Mouse (Mus musculus): ENCODE results near the gene Prkar1b. TPM values are rescaled to one million over a fixed set of nuclear protein-coding genes. Genes with fewer than 3 reads are reported as not detected.
A peak's percentile ranks its signal among the peaks of the same experiment; 100 is the strongest.

The Prkar1b gene
- polyA plus RNA-seq, 1 experiment from 2014 or later: 50.4 TPM

DNA sequence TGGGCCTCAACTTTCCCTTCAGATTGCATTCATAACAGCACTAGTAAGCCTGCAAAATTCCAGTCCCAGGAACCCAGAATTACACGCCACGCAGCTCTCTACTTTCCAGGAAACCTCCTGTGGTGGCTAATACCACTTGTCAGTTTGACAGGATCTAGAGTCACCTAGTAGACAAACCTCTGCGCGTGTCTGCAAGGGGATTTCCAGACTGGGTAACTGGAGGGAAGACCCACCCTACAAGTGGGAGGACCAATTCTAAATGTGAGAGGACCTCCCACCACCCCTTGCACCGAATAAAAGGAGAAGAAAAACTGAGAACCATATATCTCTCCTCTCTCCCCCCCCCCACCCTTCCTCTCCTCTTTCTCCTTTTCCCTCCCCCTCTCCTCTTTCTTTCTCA, 103.2 kb downstream of the Prkar1b start:
- no peaks in the 10 kb centered on the region for H3K9me3 ChIP-seq

DNA sequence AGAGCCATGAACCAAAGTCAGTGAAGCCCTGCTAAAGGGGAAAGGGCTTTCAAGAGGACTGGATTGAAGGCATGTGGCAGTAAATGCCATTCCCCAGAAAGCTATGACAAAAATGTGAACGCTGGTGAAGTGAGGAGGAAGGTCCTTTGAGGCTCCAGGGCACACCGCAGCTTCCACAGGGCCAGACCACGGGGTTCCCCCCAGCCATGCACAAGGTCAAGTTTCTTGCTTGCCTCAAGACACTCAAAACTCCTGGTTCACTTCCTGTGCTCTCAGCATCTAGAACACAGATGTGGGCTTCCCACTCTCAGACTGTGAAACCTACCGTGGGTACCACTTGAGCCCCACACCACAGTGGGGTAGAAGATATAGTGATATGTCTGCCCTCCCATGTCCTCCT, 106.3 kb downstream of the Prkar1b start:
- H3K4me3 ChIP-seq: no peak overlapping the region
- no peaks in the 10 kb centered on the region for H3K27me3 ChIP-seq
- H3K9ac ChIP-seq (replicated peaks): no peak overlapping the region
- no peak for ATAC-seq (ENCODE audit: low FRiP score, low read depth)
- H3K27ac ChIP-seq (replicated peaks): no peak overlapping the region
- H3K4me2 ChIP-seq (replicated peaks): no peak overlapping the region
- H3K36me3 ChIP-seq: no peaks in the 10 kb centered on the region
- 84% methylated on average over 4 of the region's 4 CpGs for WGBS
- H3K4me1 ChIP-seq: no peaks in the 10 kb centered on the region
- no peaks in the 10 kb centered on the region; the same call in 1 of the 2 replicates for H3K9me3 ChIP-seq

More for the DNA sequence above, 103.2 kb downstream of the Prkar1b start:
- no peaks in the 10 kb centered on the region for H3K27me3 ChIP-seq
- 74% methylated on average over 5 of the region's 5 CpGs for WGBS
- H3K9ac ChIP-seq (replicated peaks): no peak overlapping the region
- H3K4me1 ChIP-seq: peaks cover 2% of the 10 kb centered on the region; the same call in 1 of the 2 replicates
- no peaks in the 10 kb centered on the region for H3K36me3 ChIP-seq
- ATAC-seq (ENCODE audit: low FRiP score, low read depth): no peak
- H3K27ac ChIP-seq (replicated peaks): no peak overlapping the region
- no peak overlapping the region for H3K4me3 ChIP-seq
- H3K4me2 ChIP-seq (replicated peaks): no peak overlapping the region

DNA sequence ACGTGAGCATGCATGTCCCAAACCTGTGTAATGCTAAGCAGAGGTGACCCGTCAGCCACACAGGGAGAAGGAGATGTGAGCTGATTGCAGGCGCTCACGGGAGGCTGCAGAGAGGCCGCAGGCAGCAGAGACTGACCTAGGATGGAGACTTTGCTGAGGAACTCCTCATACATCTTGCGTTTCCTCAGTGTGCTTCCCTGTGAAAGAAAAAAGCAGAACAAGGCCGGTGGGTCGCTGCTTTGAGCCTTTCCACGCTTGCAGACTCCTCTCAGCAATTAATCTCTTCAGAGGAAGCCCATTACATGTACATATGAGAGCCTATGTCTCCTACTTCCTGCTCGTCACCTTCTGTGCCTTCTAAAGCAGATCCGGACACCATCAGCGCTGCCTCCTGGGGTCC, 107.5 kb downstream of the Prkar1b start:
- Histone ChIP-seq H3K4me2 (replicated peaks) (no peak overlapping the region), H3K4me1 (no peaks in the 10 kb centered on the region), H3K9me3 (no peaks in the 10 kb centered on the region; the same call in 1 of the 2 replicates), H3K27me3 (no peaks in the 10 kb centered on the region), H3K36me3 (no peaks in the 10 kb centered on the region), H3K9ac (replicated peaks) (no peak overlapping the region), H3K27ac (replicated peaks) (no peak overlapping the region), H3K4me3 (no peak overlapping the region)
- no peak for ATAC-seq (ENCODE audit: low FRiP score, low read depth)
- 83% methylated on average over 12 of the region's 12 CpGs for WGBS

DNA sequence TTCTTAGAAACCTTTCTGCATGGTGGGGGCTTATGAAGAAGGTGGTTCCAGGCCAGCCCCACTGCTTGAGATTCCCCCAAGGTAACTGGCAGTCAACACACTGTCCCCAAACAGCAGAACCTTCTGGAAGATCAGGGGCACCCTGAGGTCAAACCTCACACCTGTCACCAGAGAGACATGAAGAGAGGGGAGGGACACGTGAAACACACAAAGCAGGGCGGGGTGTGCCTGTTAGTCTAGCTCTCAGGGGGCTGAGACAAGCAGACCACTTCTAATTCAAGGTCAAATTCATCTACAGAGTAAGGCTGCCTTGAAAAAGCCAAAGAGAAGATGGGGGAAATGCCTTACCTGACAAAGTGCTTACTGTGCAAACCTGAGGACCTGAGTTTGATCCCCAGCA, 114.6 kb downstream of the Prkar1b start:
- ATAC-seq (ENCODE audit: low FRiP score, low read depth): no peak
- no peak overlapping the region for H3K9ac ChIP-seq (replicated peaks)
- WGBS: 71% methylated on average over 2 of the region's 2 CpGs
- no peaks in the 10 kb centered on the region for H3K9me3 ChIP-seq
- no peak overlapping the region for H3K4me3 ChIP-seq
- no peak overlapping the region for H3K4me2 ChIP-seq (replicated peaks)
- no peaks in the 10 kb centered on the region; the same call in 1 of the 2 replicates for H3K36me3 ChIP-seq
- H3K4me1 ChIP-seq: peaks cover 25% of the 10 kb centered on the region
- H3K27ac ChIP-seq (replicated peaks): no peak overlapping the region
- no peaks in the 10 kb centered on the region for H3K27me3 ChIP-seq

DNA sequence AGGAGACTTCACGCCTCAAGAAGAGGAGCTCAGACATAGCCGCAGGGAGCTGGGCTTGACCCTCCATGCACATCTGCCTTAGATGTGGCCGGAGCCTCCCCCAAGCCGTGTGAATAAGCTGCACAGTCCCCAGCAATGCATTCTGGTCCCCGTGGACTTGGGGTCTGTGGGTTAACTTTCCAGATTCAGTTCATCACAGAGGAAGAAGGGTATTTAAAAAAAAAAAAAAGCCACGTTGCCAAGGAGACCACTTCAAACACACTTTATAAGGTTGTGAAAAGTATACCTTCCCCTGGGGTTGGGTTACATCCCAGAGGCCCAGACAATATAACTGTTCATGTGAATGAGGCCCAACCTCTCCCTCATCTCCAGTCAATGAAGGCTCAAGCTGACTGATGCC, 115.1 kb downstream of the Prkar1b start:
- Histone ChIP-seq H3K36me3 (no peaks in the 10 kb centered on the region; the same call in 1 of the 2 replicates), H3K4me2 (replicated peaks) (no peak overlapping the region), H3K27ac (replicated peaks) (no peak overlapping the region), H3K27me3 (no peaks in the 10 kb centered on the region), H3K4me1 (peaks cover 25% of the 10 kb centered on the region), H3K4me3 (no peak overlapping the region), H3K9me3 (no peaks in the 10 kb centered on the region), H3K9ac (replicated peaks) (no peak overlapping the region)
- WGBS: 49% methylated on average over 6 of the region's 6 CpGs
- ATAC-seq (ENCODE audit: low FRiP score, low read depth): no peak

DNA sequence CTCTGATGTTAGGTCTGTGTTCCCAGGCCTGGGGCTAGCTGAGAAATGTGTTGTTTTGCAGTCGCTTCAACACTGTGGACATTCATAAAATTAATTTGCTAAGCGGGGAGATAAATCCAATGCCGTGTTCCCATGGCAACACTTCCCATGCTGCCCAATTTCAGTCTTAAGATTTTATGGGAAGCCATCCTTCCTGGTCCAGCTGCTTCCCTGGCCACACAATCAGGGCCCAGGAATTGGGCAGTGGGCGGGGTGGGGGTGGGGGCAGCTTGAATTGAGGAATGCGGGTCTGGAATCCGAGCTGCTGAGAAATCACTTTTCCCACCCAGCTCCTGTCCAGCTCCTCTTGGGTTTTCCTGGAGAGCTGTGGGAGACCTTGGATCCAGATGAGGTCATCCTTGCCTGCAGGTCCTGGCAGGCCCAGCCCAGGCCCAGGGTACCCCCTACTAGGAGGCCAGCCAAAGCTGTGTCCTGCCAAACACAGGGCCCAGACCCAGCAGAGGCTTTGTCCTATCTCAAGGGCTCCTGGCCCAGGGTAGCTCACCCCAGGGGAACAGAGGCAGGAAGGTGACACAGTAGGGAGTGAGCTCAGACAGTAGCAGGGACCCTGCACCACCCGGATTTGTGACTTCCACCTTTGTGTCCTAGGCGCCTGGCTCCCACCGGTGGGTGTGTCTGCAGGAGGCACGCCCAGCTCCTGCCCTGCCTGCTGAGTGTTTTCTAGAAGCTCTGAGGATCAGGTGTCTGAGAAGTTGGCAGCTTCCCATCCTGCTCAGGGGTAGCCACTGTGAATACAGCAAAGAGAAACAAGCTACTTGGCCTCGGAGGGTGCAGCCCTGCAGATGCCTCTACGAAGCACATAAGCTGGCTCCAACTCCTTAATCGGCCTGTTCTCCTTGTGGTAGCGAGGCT, 116.1 kb downstream of the Prkar1b start:
- H3K27ac ChIP-seq (replicated peaks): peak overlapping the region; percentile 15; the same call in 1 of the 2 replicates

DNA sequence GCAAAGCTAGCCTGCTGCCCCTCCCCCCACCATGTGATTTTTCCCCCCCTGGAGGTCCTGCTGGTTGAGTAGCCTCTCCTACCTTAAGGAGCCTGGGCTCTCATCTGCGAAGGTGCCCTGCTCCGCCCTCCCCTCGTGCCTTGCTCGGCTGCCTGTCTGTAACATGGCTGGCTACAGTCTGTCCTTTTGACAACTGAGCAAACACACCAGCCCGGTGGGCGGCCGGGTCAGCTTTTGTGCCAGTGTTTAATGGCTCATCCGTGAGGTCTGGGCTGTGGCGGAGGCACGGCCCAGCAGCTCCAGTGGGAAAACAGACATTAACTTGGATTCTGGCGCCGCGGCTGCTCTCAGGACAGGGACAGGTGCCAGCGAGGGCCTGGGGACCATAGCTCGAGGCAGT, 122.2 kb downstream of the Prkar1b start:
- no peak overlapping the region for H3K27ac ChIP-seq (replicated peaks)
- no peaks in the 10 kb centered on the region for H3K9me3 ChIP-seq
- H3K9ac ChIP-seq (replicated peaks): no peak overlapping the region
- H3K4me1 ChIP-seq: peaks cover 8% of the 10 kb centered on the region
- no peaks in the 10 kb centered on the region for H3K27me3 ChIP-seq
- ATAC-seq (ENCODE audit: low FRiP score, low read depth): no peak
- no peaks in the 10 kb centered on the region for H3K36me3 ChIP-seq
- H3K4me2 ChIP-seq (replicated peaks): no peak overlapping the region
- WGBS: 44% methylated on average over 15 of the region's 15 CpGs
- H3K4me3 ChIP-seq: no peak overlapping the region

More for the DNA sequence above, 116.1 kb downstream of the Prkar1b start:
- H3K9ac ChIP-seq (replicated peaks): no peak overlapping the region
- H3K4me2 ChIP-seq (replicated peaks): no peak overlapping the region
- 40% methylated on average over 14 of the region's 14 CpGs for WGBS
- no peaks in the 10 kb centered on the region for H3K27me3 ChIP-seq
- peaks cover 25% of the 10 kb centered on the region for H3K4me1 ChIP-seq
- H3K9me3 ChIP-seq: no peaks in the 10 kb centered on the region
- H3K4me3 ChIP-seq: no peak overlapping the region
- no peak for ATAC-seq (ENCODE audit: low FRiP score, low read depth)
- H3K36me3 ChIP-seq: no peaks in the 10 kb centered on the region; the same call in 1 of the 2 replicates

DNA sequence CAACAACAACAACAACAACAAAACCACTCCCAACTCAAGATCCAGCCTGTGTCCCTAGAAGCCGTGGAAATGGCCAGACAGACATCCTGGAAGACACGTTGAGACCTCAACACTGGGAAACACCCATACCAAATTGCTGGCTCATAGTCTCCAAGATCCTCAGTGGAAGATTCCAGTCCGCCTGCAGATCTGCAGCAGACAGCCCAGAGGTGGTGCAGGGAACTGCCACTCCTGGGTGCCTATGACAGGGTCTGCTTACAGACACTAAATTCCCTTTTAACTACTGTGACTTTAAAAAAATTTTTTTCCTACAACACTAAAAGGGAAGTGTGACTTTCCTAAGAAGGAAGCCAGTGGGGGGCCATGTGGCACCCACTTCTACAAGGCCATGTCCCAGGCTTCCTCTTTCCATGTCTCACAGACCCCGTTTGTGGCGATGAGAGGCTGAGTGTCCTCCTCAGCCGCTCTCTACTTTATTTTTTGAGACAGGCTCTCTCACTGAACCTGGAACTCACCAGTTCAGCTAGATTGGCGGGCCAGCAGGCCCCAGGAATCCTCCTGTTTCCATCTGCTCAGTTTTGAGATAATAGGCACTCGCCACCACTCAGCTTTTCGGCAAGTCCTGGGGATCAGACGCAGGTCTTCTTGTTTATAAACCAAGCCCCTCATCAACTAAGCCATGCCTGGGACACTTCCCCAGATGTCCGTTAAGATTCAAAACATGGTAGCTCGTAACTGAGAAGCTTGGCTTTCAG, 125.3 kb downstream of the Prkar1b start:
- no peak for ATAC-seq (ENCODE audit: low FRiP score, low read depth)
- Histone ChIP-seq H3K36me3 (no peaks in the 10 kb centered on the region), H3K27ac (replicated peaks) (no peak overlapping the region), H3K9me3 (no peaks in the 10 kb centered on the region), H3K4me1 (peaks cover 8% of the 10 kb centered on the region), H3K9ac (replicated peaks) (no peak overlapping the region), H3K4me2 (replicated peaks) (no peak overlapping the region), H3K27me3 (no peaks in the 10 kb centered on the region), H3K4me3 (no peak overlapping the region)
- WGBS: 77% methylated on average over 12 of the region's 12 CpGs

DNA sequence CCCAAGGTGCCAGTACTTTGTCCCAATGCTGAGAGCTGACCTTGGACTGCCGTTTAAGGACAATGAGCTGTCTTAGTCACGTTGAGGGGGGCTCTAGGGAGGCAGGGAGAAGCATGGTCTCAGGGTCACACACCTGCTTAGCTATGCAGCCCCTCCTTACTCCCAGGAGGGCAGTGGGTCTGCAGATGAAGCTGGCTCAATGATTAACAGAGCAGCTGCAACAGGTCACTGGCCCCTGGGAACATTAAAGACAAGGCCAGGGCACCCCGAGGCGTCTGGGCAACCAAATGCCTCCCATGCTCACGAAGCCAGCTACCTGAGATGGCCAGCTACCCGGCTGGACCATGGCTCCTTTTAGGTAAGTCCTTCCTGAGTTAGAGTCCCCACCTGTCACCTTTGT, 129.2 kb downstream of the Prkar1b start:
- no peaks in the 10 kb centered on the region for H3K27me3 ChIP-seq
- no peak overlapping the region for H3K4me3 ChIP-seq
- H3K4me2 ChIP-seq (replicated peaks): no peak overlapping the region
- H3K9ac ChIP-seq (replicated peaks): no peak overlapping the region
- H3K36me3 ChIP-seq: peaks cover 7% of the 10 kb centered on the region; the same call in 1 of the 2 replicates
- H3K27ac ChIP-seq (replicated peaks): no peak overlapping the region
- WGBS: 87% methylated on average over 6 of the region's 6 CpGs
- H3K4me1 ChIP-seq: no peaks in the 10 kb centered on the region
- no peaks in the 10 kb centered on the region for H3K9me3 ChIP-seq
- ATAC-seq (ENCODE audit: low FRiP score, low read depth): no peak

DNA sequence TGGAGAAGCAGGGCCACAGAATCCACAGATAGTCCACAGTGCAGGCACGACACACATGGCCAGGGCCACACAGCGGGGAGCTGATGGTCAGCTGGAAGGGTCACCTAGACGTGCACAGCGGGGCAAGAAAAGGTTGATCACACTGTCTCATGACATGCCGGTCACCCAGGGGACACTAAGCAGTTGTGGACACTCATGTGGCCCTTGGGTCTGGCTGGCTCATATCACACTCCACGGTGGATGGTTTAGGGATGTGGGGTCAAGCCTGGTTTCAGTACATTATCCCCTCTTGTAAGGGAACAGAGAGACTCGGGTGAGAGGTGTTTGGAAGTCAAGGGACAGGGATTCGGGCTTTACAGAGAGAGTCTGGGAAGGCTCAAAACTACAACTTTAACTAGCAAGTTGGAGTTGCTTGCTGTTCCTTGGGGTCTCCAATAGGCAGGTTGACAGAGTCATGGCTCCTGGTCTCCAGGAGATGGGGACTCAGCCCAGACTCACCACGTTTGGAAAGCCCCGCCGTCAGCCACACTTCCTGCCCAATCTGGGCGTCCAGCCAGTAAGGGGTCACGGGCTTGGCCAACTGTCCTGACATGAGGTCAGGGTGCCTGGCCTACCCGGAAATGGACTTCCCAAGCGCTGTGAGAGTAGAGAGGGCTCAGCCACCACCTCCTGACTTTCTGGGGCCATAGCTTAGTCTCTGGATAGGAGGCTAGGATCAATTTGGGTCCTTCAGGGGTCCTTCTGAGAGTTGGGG, 132.3 kb downstream of the Prkar1b start:
- WGBS: 82% methylated on average over 15 of the region's 15 CpGs
- Histone ChIP-seq H3K9me3 (no peaks in the 10 kb centered on the region), H3K4me2 (replicated peaks) (no peak overlapping the region), H3K27me3 (no peaks in the 10 kb centered on the region), H3K4me1 (no peaks in the 10 kb centered on the region), H3K27ac (replicated peaks) (no peak overlapping the region), H3K9ac (replicated peaks) (no peak overlapping the region), H3K4me3 (no peak overlapping the region), H3K36me3 (peaks cover 7% of the 10 kb centered on the region; the same call in 1 of the 2 replicates)
- no peak for ATAC-seq (ENCODE audit: low FRiP score, low read depth)

DNA sequence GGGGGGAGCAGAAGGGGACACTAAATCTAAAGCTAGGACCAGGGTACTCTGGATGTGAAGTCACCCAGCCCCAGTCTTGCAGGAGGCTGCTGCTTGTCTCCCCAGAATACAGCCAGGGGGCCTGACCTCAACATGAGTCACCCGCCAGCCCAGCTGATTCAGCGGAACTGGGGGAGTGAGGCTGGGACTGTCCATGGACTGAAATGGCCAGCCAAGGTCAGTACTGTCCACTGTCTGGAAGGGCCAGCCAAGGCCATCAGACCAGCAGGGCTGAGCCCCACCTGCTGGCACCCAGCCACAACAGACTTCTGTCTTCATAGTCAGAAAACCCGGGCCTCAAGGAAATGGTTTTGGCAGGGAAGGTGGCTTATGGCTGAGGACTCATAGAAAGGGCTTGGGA, 134.7 kb downstream of the Prkar1b start:
- Histone ChIP-seq H3K27ac (replicated peaks) (no peak overlapping the region), H3K4me2 (replicated peaks) (no peak overlapping the region), H3K9ac (replicated peaks) (no peak overlapping the region), H3K27me3 (no peaks in the 10 kb centered on the region), H3K9me3 (no peaks in the 10 kb centered on the region), H3K4me1 (no peaks in the 10 kb centered on the region), H3K4me3 (no peak overlapping the region), H3K36me3 (peaks cover 7% of the 10 kb centered on the region; the same call in 1 of the 2 replicates)
- WGBS: 75% methylated on average over 3 of the region's 3 CpGs
- no peak for ATAC-seq (ENCODE audit: low FRiP score, low read depth)

Measured in midbrain, embryonic 12.5 days (tissue).